Mouse (Mus musculus) erythroblast, embryonic 14.5 days (primary cell): ENCODE data around the gene Pappa.

ENCODE experiments used
- GATA1 ChIP-seq: IDR thresholded peaks from 2 replicates; pipeline ENCODE4 v1.6.1; 2012; ENCODE audit warnings: low read length, inconsistent platforms, mixed read lengths
- TAL1 ChIP-seq: IDR thresholded peaks from 3 replicates; pipeline ENCODE4 v1.6.1; 2012; ENCODE audit warnings: low read length, inconsistent platforms, mixed read lengths

DNA sequence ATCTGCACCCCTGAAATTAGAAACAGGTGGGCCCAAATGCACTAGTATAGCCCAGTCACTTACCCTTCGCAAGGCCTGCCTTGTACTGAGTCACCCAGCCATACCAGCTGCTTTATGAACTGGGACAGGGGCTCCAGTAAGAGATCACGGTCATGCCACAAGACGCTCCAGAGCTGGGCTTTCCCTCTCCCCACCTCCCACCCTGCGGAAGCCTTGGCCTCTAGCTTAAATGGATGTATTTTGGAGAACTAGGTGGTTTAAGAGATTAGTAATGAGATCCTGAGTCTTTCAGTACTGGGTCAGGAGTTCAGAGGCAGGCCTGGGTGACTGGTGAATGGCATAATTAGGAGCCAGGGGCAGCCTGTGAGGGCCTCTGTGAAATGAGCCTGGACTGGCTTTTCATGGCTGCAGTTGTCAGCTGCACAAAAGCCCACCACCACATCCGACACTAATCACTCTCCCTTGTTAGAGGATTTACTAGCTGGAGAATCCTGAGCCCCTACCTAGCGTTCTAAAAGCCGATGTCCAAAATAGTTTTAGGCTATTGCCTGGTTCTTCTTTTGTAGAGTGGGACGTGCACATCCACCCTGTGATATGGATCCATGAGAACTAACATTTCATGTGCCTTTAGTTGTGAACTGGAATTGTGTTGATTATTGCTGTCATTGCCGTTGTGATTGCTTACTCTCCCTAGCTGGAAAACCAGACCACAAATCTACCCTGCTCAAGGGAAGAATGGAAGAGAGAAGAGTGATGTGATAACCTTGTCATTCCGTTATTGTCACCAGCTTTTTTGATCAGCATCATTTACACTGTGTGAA lies 154.7 kb downstream of the Pappa start:
- TF ChIP-seq TAL1: no peak
- TF ChIP-seq GATA1: no peak
